Mouse (Mus musculus): ENCODE measurements around the gene Prss23.

GRCm38 (mm10) chr7:89576127-89576526 is 49.1 kb upstream of the Prss23 start:
- TF ChIP-seq CTCF (IDR thresholded peaks at IDR 0.05; ENCODE audit: low read depth) (no peak), EP300 (optimal IDR thresholded peaks at IDR 0.05) (no peak)

Data from stomach, postnatal 0 days (tissue).